Mouse (Mus musculus) CH12.LX (cell line): Measurements from ENCODE around the gene Cfap61.

Experiments used
- CHD1 ChIP-seq: IDR thresholded peaks from 2 replicates; pipeline ENCODE4 v1.6.1; 2012; ENCODE audit warnings: low read depth, low read length, improper control_type of control experiment, inconsistent platforms
- CTCF ChIP-seq, 2 experiments: IDR thresholded peaks in 1 of 2; conservative IDR thresholded peaks in 1 of 2; 2 replicates each; pipeline ENCODE4 v1.5.1; 2011 to 2012; ENCODE audit warnings: low read depth in 2 of 2, low read length in 2 of 2, improper control_type of control experiment in 1 of 2, inconsistent platforms in 1 of 2, mild to moderate bottlenecking in 1 of 2, moderate library complexity in 1 of 2
- E2F4 ChIP-seq: IDR thresholded peaks from 2 replicates; pipeline ENCODE4 v1.6.1; 2011; ENCODE audit warnings: low read depth, low read length, improper control_type of control experiment; ENCODE audit not compliant: insufficient replicate concordance
- EP300 ChIP-seq: IDR thresholded peaks from 2 replicates; pipeline ENCODE4 v1.6.1; 2011; ENCODE audit warnings: low read length, improper control_type of control experiment
- HCFC1 ChIP-seq: IDR thresholded peaks from 2 replicates; pipeline ENCODE4 v1.6.1; 2012; ENCODE audit warnings: low read depth, mild to moderate bottlenecking, inconsistent platforms, low read length, improper control_type of control experiment
- KAT2A ChIP-seq: IDR thresholded peaks from 2 replicates; pipeline ENCODE4 v1.6.1; 2012; ENCODE audit warnings: low read length, improper control_type of control experiment, inconsistent platforms; ENCODE audit not compliant: insufficient replicate concordance
- MAX ChIP-seq: IDR thresholded peaks from 2 replicates; pipeline ENCODE4 v1.6.1; 2011; ENCODE audit warnings: low read length, improper control_type of control experiment
- MAZ ChIP-seq: IDR thresholded peaks from 2 replicates; pipeline ENCODE4 v1.6.1; 2012; ENCODE audit warnings: low read depth, mild to moderate bottlenecking, inconsistent platforms, low read length, improper control_type of control experiment, moderate library complexity
- NELFE ChIP-seq: IDR thresholded peaks from 2 replicates; pipeline ENCODE4 v1.6.1; 2011; ENCODE audit warnings: low read depth, low read length, improper control_type of control experiment
- POLR2A ChIP-seq: IDR thresholded peaks from 2 replicates; pipeline ENCODE4 v1.6.1; 2011; ENCODE audit warnings: low read depth, mild to moderate bottlenecking, improper control_type of control experiment, low read length
- RAD21 ChIP-seq: IDR thresholded peaks from 2 replicates; pipeline ENCODE4 v1.6.1; 2011; ENCODE audit warnings: low read depth, mild to moderate bottlenecking, low read length, improper control_type of control experiment, moderate library complexity
- SIN3A ChIP-seq: IDR thresholded peaks from 2 replicates; pipeline ENCODE4 v1.6.1; 2012; ENCODE audit warnings: low read length, improper control_type of control experiment, inconsistent platforms
- SMC3 ChIP-seq: IDR thresholded peaks from 2 replicates; pipeline ENCODE4 v1.6.1; 2011; ENCODE audit warnings: low read depth, low read length, improper control_type of control experiment
- TCF12 ChIP-seq: IDR thresholded peaks from 2 replicates; pipeline ENCODE4 v1.6.1; 2014; ENCODE audit warnings: low read depth, mild to moderate bottlenecking, inconsistent platforms, low read length, improper control_type of control experiment

- no peak for TF ChIP-seq EP300
- TF ChIP-seq CTCF (conservative IDR thresholded peaks at IDR 0.05 in 1 of 2, IDR thresholded peaks at IDR 0.05 in 1 of 2; ENCODE audit: low read depth in 2 of 2, low read length in 2 of 2): no peak
- no peak for TF ChIP-seq POLR2A
- no peak for TF ChIP-seq HCFC1
- TF ChIP-seq E2F4: no peak
- TF ChIP-seq NELFE: no peak
- TF ChIP-seq RAD21: no peak
- no peak for TF ChIP-seq SMC3
- no peak for TF ChIP-seq MAX
- TF ChIP-seq MAZ: no peak
- TF ChIP-seq CHD1: no peak
- no peak for TF ChIP-seq KAT2A
- no peak for TF ChIP-seq SIN3A
- TF ChIP-seq TCF12: no peak
These were observed 15.0 kb downstream of the Cfap61 start for GRCm38 (mm10) chr2:145949475-145950068.
